Mouse (Mus musculus) midbrain, embryonic 10.5 days (tissue): ENCODE data around the gene Gm37240. TPM values are rescaled to one million over a fixed set of nuclear protein-coding genes. Genes with fewer than 3 reads are reported as not detected.

Source experiments
- DNase-seq: peaks from one replicate; pipeline ENCODE4 v3.0.0-alpha.2; 2017; ENCODE audit warnings: low spot score
- H3K27ac ChIP-seq: fragments of 300-500 bp; sonication (generic); replicated peaks from 2 replicates; pipeline ENCODE4 v1.5.1; 2016; ENCODE audit warnings: mild to moderate bottlenecking
- H3K27me3 ChIP-seq: fragments of 300-500 bp; sonication (generic); 2 replicates; pipeline ENCODE4 v1.6.1; 2016; ENCODE audit warnings: low read depth, mild to moderate bottlenecking; ENCODE audit not compliant: poor library complexity, severe bottlenecking
- H3K36me3 ChIP-seq: fragments of 300-500 bp; sonication (generic); 2 replicates; pipeline ENCODE4 v1.6.1; 2016; ENCODE audit warnings: mild to moderate bottlenecking, moderate library complexity
- H3K4me1 ChIP-seq: fragments of 300-500 bp; sonication (generic); 2 replicates; pipeline ENCODE4 v1.6.1; 2016
- H3K4me3 ChIP-seq: fragments of 300-500 bp; sonication (generic); 2 replicates; pipeline ENCODE4 v1.5.1; 2016; ENCODE audit warnings: mild to moderate bottlenecking, moderate library complexity
- H3K9me3 ChIP-seq: fragments of 300-500 bp; sonication (generic); replicated peaks from 2 replicates; pipeline ENCODE4 v1.6.1; 2016; ENCODE audit warnings: mild to moderate bottlenecking
- WGBS: fragments of 180-500 bp; shearing (Covaris S2); methylation state at CpG from one replicate; pipeline ENCODE4 v1.1.7; 2016; 5-methylcytosine and 5-hydroxymethylcytosine counted together
- polyA plus RNA-seq: library from polyadenylated mRNA; unstranded; fragments of >200 nt; fragmentation: Nextera tagmentation; extraction: Ambion mirVana; gene quantifications from 2 replicates; pipeline ENCODE4 v1.2.1, GENCODE M21; 2016

Gene Gm37240
- polyA plus RNA-seq, 1 experiment from 2014 or later = 0.44 TPM

DNA sequence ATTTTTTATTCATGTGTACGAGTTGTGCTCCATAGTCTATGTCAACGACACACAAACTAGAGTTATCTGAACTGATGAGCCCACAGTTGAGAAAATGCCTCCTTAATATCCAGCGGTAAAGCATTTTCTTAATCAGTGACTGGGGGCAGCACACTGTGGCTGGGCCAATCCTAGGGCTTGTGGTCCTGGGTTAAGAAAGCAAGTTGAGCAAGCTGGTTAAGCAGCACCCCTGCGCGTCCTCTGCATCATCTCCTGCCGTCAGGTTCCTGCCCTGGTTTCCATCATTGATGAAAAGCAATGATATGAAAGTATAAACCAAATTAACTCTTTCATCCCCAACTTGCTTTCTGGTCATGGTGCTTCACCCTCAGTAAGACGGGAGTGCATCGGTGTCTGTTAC lies 1394.7 kb downstream of the Gm37240 start:
- Histone ChIP-seq H3K4me1 (peaks cover 26% of the 10 kb centered on the region), H3K4me3 (no peak overlapping the region), H3K27me3 (no peaks in the 10 kb centered on the region), H3K36me3 (peaks cover 11% of the 10 kb centered on the region; the same call in 1 of the 2 replicates), H3K9me3 (no peaks in the 10 kb centered on the region), H3K27ac (no peak overlapping the region)
- DNase-seq = no peak
- 96% methylated on average over 8 of the region's 8 CpGs for WGBS

- WGBS = 86% methylated on average over 4 of the region's 4 CpGs
- Histone ChIP-seq H3K27ac (no peak overlapping the region), H3K4me1 (peaks cover 30% of the 10 kb centered on the region), H3K36me3 (peaks cover 11% of the 10 kb centered on the region; the same call in 1 of the 2 replicates), H3K9me3 (no peaks in the 10 kb centered on the region), H3K27me3 (no peaks in the 10 kb centered on the region), H3K4me3 (no peak overlapping the region)
- DNase-seq = no peak
Measured at GRCm38 (mm10) chr3:84492148-84492547, 1395.2 kb downstream of the Gm37240 start.

DNA sequence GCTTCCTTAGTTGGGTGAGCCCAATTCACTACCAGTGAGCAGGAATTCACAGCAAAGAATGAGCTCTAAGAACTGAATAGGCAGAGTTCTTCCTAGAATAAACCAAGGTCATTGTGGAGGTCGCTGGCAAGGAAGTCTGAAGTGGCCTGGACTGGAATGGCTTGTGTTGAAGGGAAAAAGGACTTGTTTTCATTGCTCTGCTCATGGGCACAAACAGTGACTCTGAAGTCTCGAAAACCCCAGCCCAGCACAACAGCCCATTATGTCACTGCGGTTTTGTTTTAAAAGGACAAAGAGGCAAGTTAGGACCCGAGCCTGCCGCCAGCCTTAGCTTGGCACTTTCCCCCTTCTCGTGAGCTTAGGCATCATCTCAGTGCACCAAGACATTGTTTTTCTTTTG lies 1398.6 kb downstream of the Gm37240 start:
- Histone ChIP-seq H3K9me3 (no peaks in the 10 kb centered on the region), H3K4me3 (no peak overlapping the region), H3K27ac (no peak overlapping the region; the same call in 1 of the 2 replicates), H3K27me3 (no peaks in the 10 kb centered on the region; the same call in 1 of the 2 replicates), H3K4me1 (peaks cover 33% of the 10 kb centered on the region), H3K36me3 (peaks cover 8% of the 10 kb centered on the region; the same call in 1 of the 2 replicates)
- 53% methylated on average over 6 of the region's 6 CpGs for WGBS
- DNase-seq = no peak

- Histone ChIP-seq H3K27me3 (peaks cover 38% of the 10 kb centered on the region), H3K4me3 (no peak overlapping the region), H3K9me3 (no peaks in the 10 kb centered on the region), H3K36me3 (no peaks in the 10 kb centered on the region), H3K27ac (no peak overlapping the region), H3K4me1 (peaks cover 48% of the 10 kb centered on the region)
- no peak for DNase-seq
- 71% methylated on average over 3 of the region's 3 CpGs for whole genome bisulfite sequencing
Measured at GRCm38 (mm10) chr3:84484891-84485290, 1402.4 kb downstream of the Gm37240 start.

DNA sequence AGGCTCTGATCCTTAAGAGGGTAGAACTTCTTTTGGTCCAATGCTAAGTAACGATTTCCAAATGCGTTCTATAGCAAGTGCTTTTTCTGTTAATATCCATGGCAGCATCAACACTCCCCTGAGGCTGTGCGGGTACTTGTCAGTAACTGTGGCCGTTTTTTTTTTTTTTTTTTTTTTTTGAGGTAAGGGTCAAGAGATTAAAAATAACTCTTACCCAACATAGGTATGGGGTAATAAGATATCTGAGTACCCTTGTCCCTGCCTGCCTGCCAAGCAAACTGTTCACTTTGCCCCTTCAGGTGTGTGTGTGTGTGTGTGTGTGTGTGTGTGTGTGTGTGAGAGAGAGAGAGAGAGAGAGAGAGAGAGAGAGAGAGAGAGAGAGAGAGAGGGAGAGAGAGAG lies 1403.0 kb downstream of the Gm37240 start:
- Histone ChIP-seq H3K27ac (no peak overlapping the region), H3K27me3 (peaks cover 44% of the 10 kb centered on the region), H3K9me3 (no peaks in the 10 kb centered on the region), H3K4me3 (no peak overlapping the region), H3K36me3 (no peaks in the 10 kb centered on the region), H3K4me1 (peaks cover 52% of the 10 kb centered on the region)
- no peak for DNase-seq
- 76% methylated on average over 4 of the region's 4 CpGs for WGBS

- no peak overlapping the region for H3K27ac ChIP-seq
- peaks cover 46% of the 10 kb centered on the region for H3K4me1 ChIP-seq
- H3K27me3 ChIP-seq = peaks cover 66% of the 10 kb centered on the region
- peak; percentile 23 for DNase-seq
- no peak overlapping the region for H3K4me3 ChIP-seq
- no peaks in the 10 kb centered on the region for H3K36me3 ChIP-seq
- 51% methylated on average over 6 of the region's 6 CpGs for WGBS
- no peaks in the 10 kb centered on the region for H3K9me3 ChIP-seq
Measured at GRCm38 (mm10) chr3:84482121-84482520, 1405.2 kb downstream of the Gm37240 start.

- peak overlapping the region; percentile 78 for H3K4me3 ChIP-seq
- H3K27me3 ChIP-seq = peaks cover 76% of the 10 kb centered on the region
- peak; percentile 48 for DNase-seq
- 2% methylated on average over 11 of the region's 11 CpGs for WGBS
- H3K36me3 ChIP-seq = no peaks in the 10 kb centered on the region
- peaks cover 46% of the 10 kb centered on the region for H3K4me1 ChIP-seq
- no peak overlapping the region for H3K27ac ChIP-seq
- no peaks in the 10 kb centered on the region for H3K9me3 ChIP-seq
Measured at GRCm38 (mm10) chr3:84481104-84481503, 1406.2 kb downstream of the Gm37240 start.

DNA sequence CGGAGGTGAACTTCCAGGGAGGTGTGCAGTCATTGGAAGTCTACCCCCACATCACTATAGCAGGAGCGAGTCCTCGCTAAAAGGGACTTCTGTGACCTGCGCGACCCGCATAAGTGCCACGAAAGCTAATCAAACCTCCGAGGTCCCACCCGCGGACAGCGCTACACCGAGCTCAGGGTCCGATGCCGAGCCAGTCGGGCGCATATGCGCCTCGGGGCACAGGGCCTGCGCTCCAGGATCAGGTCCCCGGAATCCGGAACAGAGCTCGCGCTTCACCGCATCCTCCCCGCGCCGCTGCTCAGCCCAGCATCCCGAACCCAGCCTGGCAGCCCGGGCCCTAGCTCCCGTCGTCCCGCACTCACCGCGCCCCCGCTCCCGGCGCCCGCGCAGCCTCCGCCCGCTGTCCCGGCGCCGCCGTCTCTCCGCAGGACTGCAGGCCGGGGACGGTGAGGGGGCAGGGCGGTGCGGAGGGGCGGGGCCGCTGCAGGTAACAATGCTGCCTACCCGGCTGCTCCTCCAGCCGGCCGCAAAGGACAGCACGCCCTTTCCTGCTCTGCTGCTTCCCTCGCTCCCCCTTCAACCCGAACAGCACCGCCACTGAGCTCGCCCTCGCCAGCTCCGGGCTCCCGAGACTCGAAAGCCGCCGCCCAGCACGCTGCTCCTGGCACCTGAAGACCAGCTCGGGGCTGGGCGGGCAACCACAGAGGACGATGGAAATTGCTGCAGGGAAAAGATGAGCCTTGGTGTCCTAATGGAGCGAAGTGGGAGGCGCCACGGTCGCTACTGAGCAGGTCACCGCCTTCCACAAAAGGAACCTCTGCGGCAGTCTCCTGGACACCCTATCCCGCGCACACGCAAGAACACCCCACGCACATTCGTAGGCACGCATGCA lies 1407.1 kb downstream of the Gm37240 start, which contains the start of gene Fhdc1:
Gene Fhdc1 (minus strand): TSS at position 424 of the 892 bp plus-strand sequence.
- Histone ChIP-seq H3K9me3 (no peaks in the 10 kb centered on the region), H3K36me3 (no peaks in the 10 kb centered on the region), H3K27ac (peak within 1 kb of the TSS; percentile 77), H3K27me3 (peaks cover 84% of the 10 kb centered on the region), H3K4me1 (peaks cover 44% of the 10 kb centered on the region), H3K4me3 (peak within 1 kb of the TSS; percentile 78)
- under 1% methylated on average over 82 of the region's 82 CpGs for WGBS
- DNase-seq = peak; percentile 75

DNA sequence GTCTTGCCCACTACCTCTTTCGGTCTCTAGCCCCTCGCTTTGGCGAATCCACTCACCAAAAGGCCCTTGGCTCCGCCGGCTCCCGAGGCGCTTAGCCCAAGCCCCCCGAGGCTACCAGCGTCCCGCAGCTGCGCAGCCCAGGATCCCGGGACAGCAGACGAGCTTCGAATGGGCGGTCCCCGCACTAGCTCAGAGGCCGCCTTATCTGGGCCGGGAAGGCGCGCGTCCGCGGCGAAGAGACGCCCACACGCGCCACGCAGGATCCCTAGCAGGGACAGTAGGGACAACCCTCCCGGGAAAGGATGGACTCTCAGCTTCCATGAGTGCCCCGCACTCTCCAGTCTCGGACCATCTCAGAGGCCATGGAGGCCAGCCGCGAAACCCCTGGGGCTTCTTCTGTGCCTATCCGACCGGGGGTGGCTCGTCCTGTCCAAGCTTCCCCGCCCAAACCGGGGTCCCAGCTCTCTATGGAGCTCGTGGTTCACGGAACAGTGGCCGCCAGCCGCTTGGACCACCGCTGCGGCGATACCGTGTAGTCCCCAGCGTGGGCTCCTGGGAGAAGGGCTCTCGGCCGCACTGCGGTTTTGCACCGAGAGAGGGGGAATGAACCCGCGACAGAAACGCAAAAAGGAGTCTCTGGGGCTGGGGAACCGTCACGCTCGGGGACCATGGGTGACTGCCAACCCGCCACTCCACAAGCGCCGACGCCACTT lies 1407.9 kb downstream of the Gm37240 start:
- Histone ChIP-seq H3K27me3 (peaks cover 88% of the 10 kb centered on the region), H3K4me1 (peaks cover 43% of the 10 kb centered on the region), H3K27ac (peak overlapping the region; percentile 77), H3K9me3 (no peaks in the 10 kb centered on the region), H3K36me3 (no peaks in the 10 kb centered on the region), H3K4me3 (peak overlapping the region; percentile 78)
- peak; percentile 71 for DNase-seq
- WGBS = under 1% methylated on average over 61 of the region's 61 CpGs

DNA sequence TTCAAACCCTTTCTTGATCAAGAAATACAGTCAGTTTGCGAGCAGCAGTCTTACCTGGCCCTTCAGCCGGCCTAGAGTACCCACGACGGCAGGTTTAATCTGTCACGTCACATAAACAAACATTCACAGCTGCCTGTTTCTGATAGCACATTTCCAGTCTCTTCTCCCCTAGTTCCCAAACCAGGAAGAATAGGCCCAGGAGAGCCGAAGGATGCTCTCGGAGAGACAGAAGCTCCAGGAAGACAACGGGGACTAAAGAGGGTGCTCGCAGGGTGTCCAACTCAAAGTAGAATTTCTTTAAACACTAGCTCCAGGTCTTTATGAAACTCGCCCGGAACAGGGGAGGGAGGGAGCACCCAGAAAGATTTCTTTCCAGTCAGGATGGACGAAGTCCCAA lies 1408.4 kb downstream of the Gm37240 start:
- H3K27me3 ChIP-seq = peaks cover 88% of the 10 kb centered on the region
- WGBS = 2% methylated on average over 12 of the region's 12 CpGs
- DNase-seq = no peak
- peaks cover 43% of the 10 kb centered on the region for H3K4me1 ChIP-seq
- no peaks in the 10 kb centered on the region for H3K36me3 ChIP-seq
- peak overlapping the region; percentile 78 for H3K4me3 ChIP-seq
- no peaks in the 10 kb centered on the region for H3K9me3 ChIP-seq
- H3K27ac ChIP-seq = 0 out of 2 replicates have a peak overlapping the region, but pooled peaks have one; percentile 77

- H3K27ac ChIP-seq = no peak overlapping the region
- H3K36me3 ChIP-seq = no peaks in the 10 kb centered on the region
- H3K27me3 ChIP-seq = peaks cover 83% of the 10 kb centered on the region
- no peaks in the 10 kb centered on the region for H3K9me3 ChIP-seq
- H3K4me3 ChIP-seq = peak overlapping the region; percentile 78; the same call in 1 of the 2 replicates
- DNase-seq = no peak
- H3K4me1 ChIP-seq = peaks cover 50% of the 10 kb centered on the region
- 5% methylated on average over 7 of the region's 7 CpGs for WGBS
Measured at GRCm38 (mm10) chr3:84478195-84478594, 1409.1 kb downstream of the Gm37240 start.

DNA sequence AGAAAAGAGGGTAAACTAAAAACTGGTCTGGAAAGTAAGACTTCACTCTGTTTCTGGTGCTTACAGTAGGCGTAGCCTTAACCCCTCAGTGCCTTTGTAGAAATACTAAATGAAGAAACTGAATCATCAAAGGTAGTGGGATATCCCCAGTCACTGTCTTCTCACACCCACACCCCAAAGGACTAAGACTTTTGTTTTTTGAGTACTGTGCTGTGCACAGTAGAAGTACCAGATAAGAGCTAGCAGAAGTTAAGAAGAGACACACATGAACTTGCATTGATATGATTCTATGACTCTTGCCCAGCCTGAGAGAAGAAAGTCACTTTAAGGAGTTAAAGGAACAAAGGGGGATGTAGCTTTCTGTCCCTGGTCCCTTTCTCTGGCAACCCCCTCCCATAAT lies 1409.8 kb downstream of the Gm37240 start:
- no peak for DNase-seq
- H3K27me3 ChIP-seq = peaks cover 76% of the 10 kb centered on the region
- WGBS = 88% methylated on average over 1 of the region's 1 CpGs
- no peaks in the 10 kb centered on the region for H3K9me3 ChIP-seq
- no peaks in the 10 kb centered on the region for H3K36me3 ChIP-seq
- no peak overlapping the region for H3K27ac ChIP-seq
- no peak overlapping the region for H3K4me3 ChIP-seq
- H3K4me1 ChIP-seq = peaks cover 53% of the 10 kb centered on the region
